Mouse (Mus musculus) c-Kit-negative CD71-positive TER-119-positive erythroid progenitor cells, embryonic 14.5 days (primary cell): ENCODE data around the gene Sec24b.

Experiments
- DNase-seq: peaks from one replicate; pipeline ENCODE4 v3.0.0-alpha.2; 2013; ENCODE audit warnings: low read depth, low spot score

Sec24b gene

DNA sequence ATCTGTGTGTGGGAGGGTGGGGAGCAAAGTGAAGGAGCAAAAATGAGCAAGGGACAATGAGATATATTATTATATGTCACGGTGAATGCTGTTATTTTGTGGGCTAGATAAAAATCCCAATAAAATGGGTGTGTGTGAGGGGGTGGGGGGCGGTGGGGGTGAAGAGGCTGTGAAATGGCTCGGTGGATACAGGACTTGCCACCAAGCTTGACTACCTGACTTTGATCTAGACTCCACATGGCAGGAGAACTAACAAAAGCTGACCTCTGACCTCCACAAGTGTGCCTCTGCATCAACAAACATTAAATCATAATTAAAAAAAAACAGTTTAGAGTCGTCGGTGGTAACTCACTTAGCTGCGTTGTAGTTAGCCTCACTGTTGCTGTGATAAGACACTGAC is 81.8 kb downstream of the Sec24b start:
- DNase-seq = no peak

DNA sequence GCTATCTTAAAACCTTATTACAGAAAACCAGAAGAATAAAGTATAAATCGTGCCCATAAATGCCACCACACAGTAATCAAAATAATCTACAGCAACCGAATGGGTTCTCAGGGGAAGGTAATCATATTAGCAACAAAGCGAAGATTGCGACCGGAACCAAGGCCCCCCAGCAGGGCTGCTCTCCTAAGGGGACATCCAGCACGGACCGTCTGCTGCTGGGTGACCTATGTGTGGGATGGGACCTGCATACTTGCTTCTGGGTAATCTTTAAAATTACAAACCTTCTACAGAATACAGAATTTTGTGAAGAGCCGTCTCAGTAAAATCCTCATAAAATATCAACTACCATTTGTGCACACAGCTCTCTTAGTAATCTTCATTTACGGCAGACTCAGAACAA is 82.6 kb downstream of the Sec24b start:
- DNase-seq = no peak

- DNase-seq = no peak
Observed at GRCm38 (mm10) chr3:129976317-129976716, 85.0 kb downstream of the Sec24b start.

DNA sequence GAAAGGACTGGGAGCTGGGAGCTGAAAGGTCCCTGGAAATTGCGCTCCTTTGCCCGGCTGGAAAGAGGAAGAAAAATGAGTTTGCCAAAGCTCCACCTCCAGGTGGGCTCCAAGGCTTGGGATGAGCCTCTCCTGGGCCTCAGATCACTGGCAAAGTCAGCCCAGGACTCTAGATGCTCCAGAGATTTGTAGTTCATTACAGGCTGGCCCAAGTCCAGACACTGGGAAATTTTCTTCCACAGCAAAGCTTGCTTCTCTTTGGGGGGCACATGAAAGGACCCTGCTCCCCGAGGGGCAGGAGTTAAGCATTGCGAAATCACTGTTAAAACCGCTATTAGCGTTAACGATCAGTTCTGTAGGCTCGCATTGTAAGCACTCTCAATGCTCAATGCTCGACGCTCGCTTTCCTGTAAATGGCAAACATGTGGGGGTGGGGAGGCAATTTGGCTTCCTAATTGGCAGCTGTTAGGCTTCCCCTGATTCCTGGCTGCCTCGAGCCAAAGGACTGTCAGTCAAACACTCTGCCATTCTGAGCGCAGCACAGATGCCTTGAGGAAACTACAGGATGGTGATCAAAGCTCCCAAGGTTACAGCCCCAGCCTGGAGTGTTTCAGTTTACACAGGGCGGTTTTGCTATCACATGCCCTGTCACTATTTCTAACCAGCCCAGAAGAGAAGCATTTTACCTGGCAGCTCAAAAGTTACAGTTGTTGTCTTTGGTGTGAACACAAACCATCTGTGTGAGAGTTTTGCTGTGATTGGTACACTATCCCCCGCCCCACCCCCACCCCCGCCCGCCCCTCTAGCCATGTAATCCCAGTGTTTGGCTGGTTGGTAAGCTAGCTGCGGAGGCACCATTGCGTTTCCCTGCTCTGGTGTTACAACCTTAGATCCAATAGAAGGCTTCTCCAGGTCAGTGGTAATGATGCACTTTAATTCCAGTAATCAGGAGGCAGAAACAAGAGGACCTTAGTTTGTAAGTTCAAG is 90.5 kb downstream of the Sec24b start:
- DNase-seq = no peak

DNA sequence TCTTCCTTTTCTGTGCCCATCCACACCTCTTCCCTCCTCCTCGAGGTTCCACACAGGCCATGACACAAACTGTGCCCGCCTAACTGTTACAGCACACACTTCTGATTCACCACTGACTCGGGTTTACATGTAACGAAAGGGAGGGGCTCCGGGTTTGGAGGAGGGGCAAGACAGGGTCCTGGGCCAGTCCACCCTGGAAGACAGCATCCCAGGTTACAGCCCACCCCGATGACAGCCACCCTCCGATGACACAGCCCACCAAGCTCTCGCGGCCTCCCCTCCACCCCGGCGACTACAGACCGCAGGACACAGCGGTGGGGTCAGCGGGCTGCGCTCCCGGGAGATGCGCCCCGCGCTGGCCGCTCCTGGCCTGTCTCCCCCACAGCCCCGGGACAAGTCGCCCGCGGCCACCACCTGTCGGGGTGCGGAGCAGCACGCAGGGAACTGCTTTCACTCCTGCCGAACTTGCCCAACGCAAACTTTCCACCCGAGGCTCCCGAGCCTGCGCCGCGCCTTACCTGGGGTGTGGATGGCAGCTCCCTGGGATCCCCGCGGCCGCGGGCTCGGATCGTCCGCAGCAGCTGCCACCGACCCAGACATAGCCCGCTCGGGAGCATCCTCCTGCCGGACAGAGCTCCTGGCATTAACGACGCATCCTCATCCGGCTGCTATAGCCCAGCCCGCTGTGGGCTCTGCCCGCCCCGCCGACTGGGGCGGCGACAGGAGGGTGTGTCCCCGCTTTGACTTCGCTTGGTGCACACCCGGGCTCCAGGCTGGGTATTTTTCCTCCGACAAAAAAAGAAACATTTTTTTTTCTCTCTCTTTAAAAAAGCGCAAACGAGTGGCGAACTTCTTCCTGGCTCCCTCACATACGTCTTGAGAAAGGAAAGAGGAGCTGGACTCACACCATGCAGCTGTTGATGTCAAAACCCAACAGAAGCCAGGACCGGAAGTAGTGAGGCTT is 91.6 kb downstream of the Sec24b start, which contains the start of gene Mcub:
TSS of gene Mcub (minus strand) at position 775 of the 964 bp plus-strand sequence.
- DNase-seq = peak; percentile 15

- no peak for DNase-seq
Observed at GRCm38 (mm10) chr3:129969031-129969430, 92.3 kb downstream of the Sec24b start.

- no peak for DNase-seq
Observed at GRCm38 (mm10) chr3:129967874-129968273, 93.5 kb downstream of the Sec24b start.

DNA sequence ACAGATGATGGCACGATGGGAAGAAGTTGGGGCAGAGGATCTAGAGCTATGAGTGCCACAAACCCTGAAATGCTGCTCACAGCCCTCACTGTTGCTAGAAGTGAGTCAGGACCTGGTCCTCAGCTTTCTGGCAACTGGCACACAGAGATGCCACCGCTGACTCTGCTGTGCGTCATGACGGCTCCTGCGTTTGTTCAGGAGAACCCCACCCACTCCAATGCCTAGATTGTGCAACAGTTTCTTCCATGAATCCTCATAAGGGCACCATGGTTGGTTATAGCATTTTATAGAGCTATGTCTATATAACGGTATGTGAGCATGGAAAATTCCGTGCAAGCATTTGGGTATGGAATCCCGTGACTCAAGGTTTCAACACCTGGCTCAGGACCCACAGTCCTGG is 96.7 kb downstream of the Sec24b start:
- no peak for DNase-seq

DNA sequence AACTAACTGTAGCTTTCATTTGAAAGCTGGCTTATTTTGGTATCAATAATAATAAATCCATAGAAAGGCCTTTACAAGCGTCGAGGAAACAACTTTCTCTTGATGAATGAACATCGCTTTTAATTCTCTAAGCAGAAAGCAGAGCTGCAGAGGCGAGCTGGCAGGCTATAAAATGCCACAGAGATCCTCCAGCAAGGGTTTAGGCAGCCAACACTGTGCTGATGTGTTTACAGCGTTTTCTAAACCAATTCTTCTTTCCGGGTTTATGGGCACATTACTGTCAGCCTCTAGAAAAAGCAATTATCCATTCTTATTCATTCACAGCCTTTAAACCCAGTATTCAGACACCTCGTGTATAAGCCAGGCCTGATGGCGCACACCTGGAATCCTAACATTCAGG is 98.8 kb downstream of the Sec24b start:
- no peak for DNase-seq

DNA sequence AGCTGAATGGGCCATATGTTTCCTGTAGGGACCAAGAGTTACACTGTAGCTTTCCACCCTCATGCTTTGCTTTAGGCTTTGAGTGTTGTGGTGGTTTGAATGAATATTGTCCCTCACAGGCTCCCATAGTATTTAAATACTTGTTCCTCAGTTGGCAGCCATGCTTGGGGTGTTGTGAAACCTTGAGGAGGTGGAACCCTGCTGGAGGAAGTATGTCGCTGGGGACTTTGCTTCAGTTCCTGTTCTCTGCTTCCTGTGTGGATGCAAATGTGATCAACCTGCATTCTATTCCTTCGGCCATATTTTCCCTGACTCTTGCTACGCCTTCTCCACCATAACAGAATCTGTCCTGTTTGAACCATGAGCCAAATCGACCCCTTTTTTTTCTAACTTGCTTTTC is 108.1 kb downstream of the Sec24b start:
- no peak for DNase-seq

- no peak for DNase-seq
Observed at GRCm38 (mm10) chr3:129949158-129949773, 112.1 kb downstream of the Sec24b start.

DNA sequence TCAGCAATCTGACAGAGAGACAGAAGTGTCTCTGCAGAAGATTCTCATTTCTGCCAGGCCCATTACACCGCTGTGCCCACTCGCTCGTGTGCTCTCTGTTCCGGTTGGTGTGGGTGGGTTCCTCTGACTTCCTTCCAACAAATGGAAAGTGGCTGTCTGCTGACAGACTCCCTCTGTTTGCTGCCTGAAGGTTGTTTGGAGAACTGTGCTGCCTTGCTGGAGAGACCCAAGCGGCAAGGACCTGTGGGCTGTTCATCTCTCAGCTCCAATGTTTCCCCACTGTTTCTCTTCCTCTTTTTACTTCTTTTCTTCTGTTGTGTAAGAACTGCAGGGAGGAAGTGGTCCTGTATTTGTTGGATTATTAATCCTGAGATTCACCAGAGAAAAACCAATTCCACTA is 113.0 kb downstream of the Sec24b start:
- DNase-seq = no peak

GRCm38 (mm10) chr3:129946217-129946914 is 115.0 kb downstream of the Sec24b start:
- no peak for DNase-seq

GRCm38 (mm10) chr3:129943813-129944212 is 117.5 kb downstream of the Sec24b start:
- no peak for DNase-seq

DNA sequence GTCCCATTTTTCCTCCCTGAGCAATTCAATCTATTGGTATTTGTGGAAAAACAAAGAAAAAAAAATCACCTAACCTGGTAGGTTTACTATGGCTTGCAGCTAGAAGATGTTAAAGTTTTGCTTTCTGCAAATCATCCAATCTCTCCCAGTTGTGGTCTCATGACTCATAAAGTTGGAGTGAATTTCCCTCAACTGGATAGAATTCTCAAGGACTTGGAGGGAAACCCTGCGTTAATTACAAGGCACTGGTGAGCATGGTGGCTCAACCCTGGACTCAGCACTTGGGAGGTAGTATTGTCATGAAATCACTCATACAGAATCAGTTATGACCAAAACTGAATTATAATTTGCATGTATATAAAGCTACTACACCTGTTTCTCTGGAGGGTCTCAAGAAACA is 120.1 kb downstream of the Sec24b start:
- DNase-seq = no peak

- DNase-seq = no peak
Observed at GRCm38 (mm10) chr3:129940780-129941179, 120.6 kb downstream of the Sec24b start.

DNA sequence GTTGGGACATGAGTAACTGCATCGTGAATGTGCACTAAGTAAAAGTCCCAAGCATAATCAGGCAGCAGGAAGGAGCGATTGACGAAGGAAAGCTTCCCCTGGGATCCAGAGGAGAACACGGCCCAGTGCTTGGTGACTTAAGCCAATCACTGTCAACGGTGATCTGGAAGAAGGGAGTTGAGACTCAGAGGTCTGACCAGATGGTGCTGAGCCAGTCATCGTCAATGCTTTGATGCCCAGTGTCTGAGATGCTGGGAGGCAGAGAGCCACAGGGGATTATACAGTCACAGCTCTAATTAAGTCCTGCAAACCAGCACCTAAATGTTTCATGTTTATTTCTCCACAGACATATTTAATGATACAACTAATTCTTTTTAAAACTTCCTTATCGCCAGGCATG is 122.3 kb downstream of the Sec24b start:
- DNase-seq = no peak

- DNase-seq = no peak
Observed at GRCm38 (mm10) chr3:129937848-129938247, 123.5 kb downstream of the Sec24b start.

DNA sequence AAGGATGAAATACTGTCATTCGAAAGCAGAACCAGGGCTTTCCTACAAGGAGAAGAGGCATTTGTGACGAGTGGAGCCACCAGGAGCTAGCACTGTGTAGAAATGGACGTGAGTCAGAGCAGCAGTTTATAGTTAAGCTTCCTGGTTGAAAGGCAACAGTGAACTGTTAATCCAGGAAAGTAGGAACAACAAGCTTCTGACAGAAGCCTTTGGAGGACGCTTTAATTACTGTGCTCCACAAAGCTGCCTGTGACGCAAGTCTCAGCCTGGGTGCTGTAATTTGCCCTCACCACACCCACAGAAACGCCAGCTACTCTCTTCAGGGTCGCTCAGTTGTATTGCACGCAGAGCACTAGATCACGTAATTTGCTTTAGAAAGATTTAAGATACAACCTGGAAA is 124.8 kb downstream of the Sec24b start:
- DNase-seq = no peak
